Comparison of ENCODE assay signal across 24 mouse cellular contexts in genomic region chr14:30949986-30950385, GRCm38 (mm10). TPM values are rescaled to one million over a fixed set of nuclear protein-coding genes. Genes with fewer than 3 reads are reported as not detected.
DNase-seq lines count a peak whose midpoint lies in the region; ATAC-seq and TF ChIP-seq lines count a peak whose summit lies in the region.
"Had no signal": no experiment of that assay in that cellular context is flagged by ENCODE, and none has a peak within 500 bp of the region (broad histone marks: within the 10 kb centered on the region; RNA-seq: fewer than 3 reads in every experiment).

No protein-coding gene starts in this region.

- no peak overlapping the region for H3K27ac ChIP-seq in heart, adult 2 months
- no peak overlapping the region for H3K27ac ChIP-seq in heart, embryonic 11.5 days (ENCODE audit: low read depth, low read length)
- H3K27ac ChIP-seq in CH12.LX (ENCODE audit: insufficient read depth, low read depth), result no peak overlapping the region
- 0 out of 2 replicates have a peak overlapping the region, but pooled peaks have one; percentile 6 for H3K27ac ChIP-seq in liver, embryonic 15.5 days (replicated peaks)

- intact Hi-C loops in heart, adult 2 months (cut with DNase I), result loop anchor here (2.0 to 10.0 kb wide), 3 partner anchors 68 to 235 kb away; partner anchors contain the start of gene Sfmbt1

- no peak overlapping the region for H3K9ac ChIP-seq in heart, adult 2 months (ENCODE audit: low read depth, low read length)
- no peak overlapping the region for H3K9ac ChIP-seq in heart, embryonic 11.5 days (ENCODE audit: low read depth, low read length)
- no peak overlapping the region for H3K9ac ChIP-seq in CH12.LX (ENCODE audit: insufficient read depth, low read depth)
- H3K9ac ChIP-seq in liver, embryonic 15.5 days, result no peak overlapping the region

- no peaks in the 10 kb centered on the region for H3K36me3 ChIP-seq in heart, adult 2 months (ENCODE audit: control insufficient read depth, insufficient read depth, low read length)
- H3K36me3 ChIP-seq in heart, embryonic 11.5 days (ENCODE audit: control insufficient read depth, insufficient read depth, low read length), result no peaks in the 10 kb centered on the region
- H3K36me3 ChIP-seq in CH12.LX (replicated peaks in 1 of 2; ENCODE audit: control insufficient read depth in 1 of 2, insufficient read depth in 1 of 2, low read length in 1 of 2), result peaks cover 8 to 14% of the 10 kb centered on the region in 2 experiments
- no peaks in the 10 kb centered on the region for H3K36me3 ChIP-seq in liver, embryonic 15.5 days (replicated peaks)

- H3K4me1 ChIP-seq in heart, adult 2 months (ENCODE audit: control insufficient read depth, insufficient read depth, low read length), result peaks cover 2% of the 10 kb centered on the region
- peaks cover 2% of the 10 kb centered on the region; the same call in 1 of the 2 replicates for H3K4me1 ChIP-seq in heart, embryonic 11.5 days (ENCODE audit: control insufficient read depth, insufficient read depth, low read length)
- H3K4me1 ChIP-seq in CH12.LX (ENCODE audit: control insufficient read depth in 1 of 2, insufficient read depth in 2 of 2), result peaks cover 11 to 32% of the 10 kb centered on the region in 2 experiments; a peak in 3 of 4 replicates
- peaks cover 14% of the 10 kb centered on the region for H3K4me1 ChIP-seq in liver, embryonic 15.5 days (replicated peaks)

- 93% methylated on average over 10 of the region's 10 CpGs for WGBS in heart, adult 2 months
- WGBS in heart, embryonic 11.5 days (ENCODE audit: insufficient replicate concordance), result 95% methylated on average over 10 of the region's 10 CpGs
- WGBS in liver, embryonic 15.5 days (ENCODE audit: insufficient replicate concordance), result 86% methylated on average over 10 of the region's 10 CpGs

- peak; percentile 12 for DNase-seq in cerebellum, adult 8-10 months
- DNase-seq in cerebellum, adult 18-20 months, result no peak
- DNase-seq in heart, adult 2 months, result no peak
- no peak for DNase-seq in CH12.LX (ENCODE audit: extremely low read depth)
- no peak for DNase-seq in thymus, postnatal 10 days (ENCODE audit: low spot score in 2 of 2)
- DNase-seq in embryo, embryonic 9.5 days (ENCODE audit: extremely low spot score), result no peak
- DNase-seq: adrenal gland, adult 8-10 months; adrenal gland, postnatal 36 days; cerebellum, postnatal 14 days; gastrocnemius, postnatal 36 days; heart, adult 18-20 months; heart, postnatal 36 days had no signal

- no peak overlapping the region for H3K4me2 ChIP-seq in heart, embryonic 11.5 days
- H3K4me2 ChIP-seq in CH12.LX (ENCODE audit: insufficient read depth, low read depth, poor library complexity, severe bottlenecking), result no peak overlapping the region
- H3K4me2 ChIP-seq in liver, embryonic 15.5 days, result no peak overlapping the region

- no peaks in the 10 kb centered on the region for H3K9me3 ChIP-seq in heart, embryonic 11.5 days (replicated peaks; ENCODE audit: control insufficient read depth, low read length)
- H3K9me3 ChIP-seq in CH12.LX (replicated peaks; ENCODE audit: low read length), result no peaks in the 10 kb centered on the region
- no peaks in the 10 kb centered on the region for H3K9me3 ChIP-seq in liver, embryonic 15.5 days (replicated peaks)
- H3K9me3 ChIP-seq: embryonic facial prominence, embryonic 10.5 days; heart, embryonic 13.5 days had no signal

- TF ChIP-seq RAD21 in CH12.LX (IDR thresholded peaks at IDR 0.05; ENCODE audit: low read depth, low read length), result no peak

- in situ Hi-C loops in CH12.LX (cut with MboI; ENCODE audit: low pct_ligation_motif_present, low pct_unique_long_range_greater_than_20kb, low sequenced_read_pairs), result no loop called here

- dilution Hi-C loops in CH12.LX (cut with MboI; ENCODE audit: extremely low pct_ligation_motif_present, extremely low pct_unique_long_range_greater_than_20kb, low sequenced_read_pairs), result no loop called here

- no peak for TF ChIP-seq POLR2A in heart, adult 2 months (IDR thresholded peaks at IDR 0.05; ENCODE audit: insufficient read depth, low read depth, low read length)
- TF ChIP-seq POLR2A in CH12.LX (IDR thresholded peaks at IDR 0.05; ENCODE audit: low read depth, low read length), result no peak

- ATAC-seq in heart, embryonic 11.5 days (replicated peaks; ENCODE audit: insufficient number of reproducible peaks, low FRiP score, low TSS enrichment), result no peak
- no peak for ATAC-seq in liver, embryonic 15.5 days (ENCODE audit: insufficient read depth)
- ATAC-seq: intestine, postnatal 0 days had no signal

- no peaks in the 10 kb centered on the region for H3K27me3 ChIP-seq in heart, adult 2 months (ENCODE audit: control insufficient read depth, insufficient read depth, low read length)
- no peaks in the 10 kb centered on the region for H3K27me3 ChIP-seq in heart, embryonic 11.5 days (ENCODE audit: control insufficient read depth, insufficient read depth, low read length)
- H3K27me3 ChIP-seq in CH12.LX (replicated peaks), result no peaks in the 10 kb centered on the region
- H3K27me3 ChIP-seq in liver, embryonic 15.5 days, result no peaks in the 10 kb centered on the region

- TF ChIP-seq CTCF in heart, adult 2 months (IDR thresholded peaks at IDR 0.05), result 0 out of 2 replicates have a peak, but pooled peaks have one; percentile 0
- TF ChIP-seq CTCF in CH12.LX (conservative IDR thresholded peaks at IDR 0.05 in 1 of 2, IDR thresholded peaks at IDR 0.05 in 1 of 2; ENCODE audit: low read depth in 2 of 2, low read length in 2 of 2), result no peak

- no peaks in the 10 kb centered on the region for H3K79me2 ChIP-seq in heart, adult 2 months (replicated peaks; ENCODE audit: control insufficient read depth, insufficient read depth, low read length)
- H3K79me2 ChIP-seq in CH12.LX (replicated peaks; ENCODE audit: control insufficient read depth, extremely low read depth, insufficient read depth, poor library complexity, severe bottlenecking), result no peaks in the 10 kb centered on the region; the same call in 1 of the 2 replicates

- no peak overlapping the region for H3K4me3 ChIP-seq in heart, adult 2 months
- no peak overlapping the region for H3K4me3 ChIP-seq in heart, embryonic 11.5 days (ENCODE audit: low read depth, low read length)
- no peak overlapping the region for H3K4me3 ChIP-seq in CH12.LX (replicated peaks in 1 of 3; ENCODE audit: low read depth in 2 of 3, low read length in 2 of 3, poor library complexity in 1 of 3)
- H3K4me3 ChIP-seq in liver, embryonic 15.5 days (replicated peaks), result no peak overlapping the region

- TF ChIP-seq EP300 in heart, adult 2 months (IDR thresholded peaks at IDR 0.05; ENCODE audit: insufficient read depth, low read depth, low read length), result no peak
- TF ChIP-seq EP300 in CH12.LX (IDR thresholded peaks at IDR 0.05; ENCODE audit: low read length), result no peak

TF ChIP-seq in CH12.LX, 34 proteins besides CTCF, POLR2A, EP300 and RAD21:
- TF ChIP-seq ZMIZ1 (IDR thresholded peaks at IDR 0.05; ENCODE audit: low read depth, low read length) (no peak), ZNF384 (IDR thresholded peaks at IDR 0.05; ENCODE audit: low read depth, low read length) (peak; percentile 41)

RNA-seq across cellular contexts. Expression of gene Nek4, which starts 1.2 kb away (rescaled TPM):
- total RNA-seq in heart, adult 2 months (2021), result 1 to 10 TPM; 4.0 to 5.6 TPM
- 1.7 and 3.2 TPM in 2 replicates for polyA plus RNA-seq in heart, adult 2 months (2012; rRNA removed)
- 4.4 and 5.1 TPM in 2 replicates for polyA plus RNA-seq in heart, embryonic 11.5 days (2014; fragmentation: Nextera tagmentation; extraction: Ambion mirVana)
- total RNA-seq in CH12.LX (2012; rRNA removed) (15.5 and 17.4 TPM in 2 replicates), CH12.LX (2014; rRNA removed) (17.1 and 17.5 TPM in 2 replicates)
- polyA plus RNA-seq in CH12.LX (2012; ENCODE audit: insufficient read length, low read depth), result 17.6 and 18.3 TPM in 2 replicates
- 3.5 and 4.1 TPM in 2 replicates for polyA plus RNA-seq in liver, embryonic 15.5 days (2015; fragmentation: Nextera tagmentation; extraction: Ambion mirVana)

RNA-seq across cellular contexts. Expression of gene Itih1, which starts 6.9 kb away (rescaled TPM):
- not detected for total RNA-seq in heart, adult 2 months (2021)
- polyA plus RNA-seq in heart, adult 2 months (2012; rRNA removed), result 0.04 and 0.09 TPM in 2 replicates
- 0.11 TPM in 1 of 2 replicates, not detected in the other for polyA plus RNA-seq in heart, embryonic 11.5 days (2014; fragmentation: Nextera tagmentation; extraction: Ambion mirVana)
- 0.04 TPM in 1 of 2 replicates, not detected in the other for total RNA-seq in CH12.LX (2012; rRNA removed)
- not detected in 2 replicates for total RNA-seq in CH12.LX (2014; rRNA removed)
- polyA plus RNA-seq in CH12.LX (2012; ENCODE audit: insufficient read length, low read depth), result not detected in 2 replicates
- polyA plus RNA-seq in liver, embryonic 15.5 days (2015; fragmentation: Nextera tagmentation; extraction: Ambion mirVana), result 53.8 and 71.1 TPM in 2 replicates
- total RNA-seq: heart, adult 18-20 months; heart, postnatal 36 days had no signal
- polyA plus RNA-seq: cortical plate, adult 2 months; embryonic facial prominence, embryonic 10.5 days; embryonic facial prominence, embryonic 14.5 days; forebrain, embryonic 14.5 days; heart, postnatal 0 days; hindbrain, embryonic 11.5 days; hindbrain, embryonic 16.5 days; inflammation-experienced regulatory T-cells, adult 6 months; intestine, postnatal 0 days had no signal

RNA-seq across cellular contexts. Expression of gene Itih3, which starts 26.4 kb away (rescaled TPM):
- under 1 TPM; 0.82 to 0.86 TPM for total RNA-seq in heart, adult 2 months (2021)
- 0.25 and 0.44 TPM in 2 replicates for polyA plus RNA-seq in heart, adult 2 months (2012; rRNA removed)
- 1.4 and 1.7 TPM in 2 replicates for polyA plus RNA-seq in heart, embryonic 11.5 days (2014; fragmentation: Nextera tagmentation; extraction: Ambion mirVana)
- total RNA-seq in CH12.LX (2012; rRNA removed) (not detected in 2 replicates), CH12.LX (2014; rRNA removed) (not detected in 2 replicates)
- not detected in 2 replicates for polyA plus RNA-seq in CH12.LX (2012; ENCODE audit: insufficient read length, low read depth)
- 434 and 589 TPM in 2 replicates for polyA plus RNA-seq in liver, embryonic 15.5 days (2015; fragmentation: Nextera tagmentation; extraction: Ambion mirVana)
- polyA plus RNA-seq: embryonic facial prominence, embryonic 10.5 days; hindbrain, embryonic 11.5 days; inflammation-experienced regulatory T-cells, adult 6 months had no signal

RNA-seq across cellular contexts. Expression of gene Glt8d1, which starts 51.2 kb away (rescaled TPM):
- 10 to 100 TPM; 24.6 to 25.1 TPM for total RNA-seq in heart, adult 2 months (2021)
- polyA plus RNA-seq in heart, adult 2 months (2012; rRNA removed), result 18.4 and 30.1 TPM in 2 replicates
- 49.4 and 55.1 TPM in 2 replicates for polyA plus RNA-seq in heart, embryonic 11.5 days (2014; fragmentation: Nextera tagmentation; extraction: Ambion mirVana)
- total RNA-seq in CH12.LX (2012; rRNA removed), result 12.6 and 13.8 TPM in 2 replicates
- 22.5 and 24.9 TPM in 2 replicates for total RNA-seq in CH12.LX (2014; rRNA removed)
- 11.1 and 11.7 TPM in 2 replicates for polyA plus RNA-seq in CH12.LX (2012; ENCODE audit: insufficient read length, low read depth)
- 15.1 and 17.1 TPM in 2 replicates for polyA plus RNA-seq in liver, embryonic 15.5 days (2015; fragmentation: Nextera tagmentation; extraction: Ambion mirVana)

RNA-seq across cellular contexts. Expression of gene Spcs1, which starts 51.5 kb away (rescaled TPM):
- 100 to 1,000 TPM; 123 to 137 TPM for total RNA-seq in heart, adult 2 months (2021)
- polyA plus RNA-seq in heart, adult 2 months (2012; rRNA removed), result 145 and 289 TPM in 2 replicates
- 319 and 321 TPM in 2 replicates for polyA plus RNA-seq in heart, embryonic 11.5 days (2014; fragmentation: Nextera tagmentation; extraction: Ambion mirVana)
- total RNA-seq in CH12.LX (2012; rRNA removed) (150 and 179 TPM in 2 replicates), CH12.LX (2014; rRNA removed) (344 and 351 TPM in 2 replicates)
- 176 and 181 TPM in 2 replicates for polyA plus RNA-seq in CH12.LX (2012; ENCODE audit: insufficient read length, low read depth)
- polyA plus RNA-seq in liver, embryonic 15.5 days (2015; fragmentation: Nextera tagmentation; extraction: Ambion mirVana), result 230 and 264 TPM in 2 replicates

Comparison
In these comparisons a context has a peak if more than half of its experiments do, and no peak if none do; other contexts are left out.
1. RNA of gene Itih1, which starts 6.9 kb away (polyA plus RNA-seq): 53.8 to 71.1 TPM in liver, embryonic 15.5 days; 0.11 TPM in heart, embryonic 11.5 days, 0.04 to 0.09 TPM in heart, adult 2 months and not detected in CH12.LX; every median in the first group is over 10 times any median in the second.
2. RNA of gene Itih3, which starts 26.4 kb away (polyA plus RNA-seq): 434 to 589 TPM in liver, embryonic 15.5 days; 1.4 to 1.7 TPM in heart, embryonic 11.5 days, 0.25 to 0.44 TPM in heart, adult 2 months and not detected in CH12.LX; every median in the first group is over 100 times any median in the second.